ENCODE assay signal across 8 mouse cellular contexts in the genomic region with DNA sequence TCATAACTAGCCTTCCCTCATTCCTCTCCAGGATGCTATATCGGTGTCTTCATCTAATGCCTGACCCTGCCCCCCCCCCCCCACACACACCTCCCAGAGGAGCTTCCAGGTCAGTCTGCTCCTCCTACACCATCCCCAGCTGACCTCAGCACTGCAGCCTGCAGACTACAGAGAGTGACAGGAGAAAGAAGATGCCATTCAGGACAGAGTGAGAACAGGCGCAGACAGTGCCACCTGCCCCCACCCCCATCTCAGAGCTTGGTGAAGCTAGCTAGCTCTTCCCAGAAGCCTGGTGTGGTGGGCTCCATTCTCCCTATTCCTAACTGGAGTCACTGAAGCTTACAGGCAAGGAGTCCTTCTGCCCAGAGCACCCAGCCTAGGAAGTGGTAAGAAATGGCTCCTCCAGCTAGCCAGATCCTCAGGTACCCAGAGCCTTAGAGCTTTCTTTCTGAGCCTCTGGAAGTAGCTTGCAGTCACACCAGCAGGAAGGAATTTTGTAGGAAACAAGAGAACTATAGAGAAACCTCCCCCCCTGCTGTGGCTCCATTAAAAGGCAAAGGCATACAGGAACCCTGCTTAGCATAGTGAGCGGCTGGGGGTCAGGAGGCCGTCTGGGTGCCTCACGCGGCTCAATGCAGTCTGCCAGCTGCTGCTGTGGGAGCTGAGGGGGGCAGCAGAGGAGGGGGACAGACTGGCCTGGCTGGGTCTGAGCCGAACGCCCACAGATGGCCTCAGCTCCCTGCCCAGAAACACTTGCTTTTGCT. TPM values are rescaled to one million over a fixed set of nuclear protein-coding genes. Genes with fewer than 3 reads are reported as not detected.
DNase-seq lines count a peak whose midpoint lies in the region; ATAC-seq lines count a peak whose summit lies in the region.

No protein-coding gene starts in this region.

- no peak overlapping the region for H3K4me3 ChIP-seq in heart, embryonic 13.5 days
- no peak overlapping the region for H3K4me3 ChIP-seq in embryonic facial prominence, embryonic 14.5 days (ENCODE audit: low read depth, low read length)
- no peak overlapping the region for H3K4me3 ChIP-seq in neural tube, embryonic 11.5 days (ENCODE audit: low read depth, low read length)

- 22% methylated on average over 8 of the region's 8 CpGs for WGBS in heart, embryonic 13.5 days
- 8% methylated on average over 8 of the region's 8 CpGs for WGBS in embryonic facial prominence, embryonic 14.5 days
- WGBS in neural tube, embryonic 11.5 days, result 5% methylated on average over 8 of the region's 8 CpGs

- H3K4me1 ChIP-seq in heart, embryonic 13.5 days, result peaks cover 34% of the 10 kb centered on the region
- peaks cover 9% of the 10 kb centered on the region; the same call in 1 of the 2 replicates for H3K4me1 ChIP-seq in embryonic facial prominence, embryonic 14.5 days (ENCODE audit: control insufficient read depth, insufficient read depth, low read length)
- H3K4me1 ChIP-seq in neural tube, embryonic 11.5 days (ENCODE audit: control insufficient read depth, insufficient read depth, low read length), result peaks cover 44% of the 10 kb centered on the region

- DNase-seq in heart, adult 8-10 months (ENCODE audit: low spot score), result no peak
- peak; percentile 72 for DNase-seq in embryonic facial prominence, embryonic 14.5 days (ENCODE audit: low spot score)
- peak; percentile 50 for DNase-seq in kidney, adult 9 months
- peak; percentile 86 for DNase-seq in neural tube, embryonic 11.5 days (ENCODE audit: low spot score)
- no peak for DNase-seq in left cerebral cortex, adult 18-20 months (ENCODE audit: low spot score in 2 of 2)
- no peak for DNase-seq in spleen, postnatal 14 days (ENCODE audit: low spot score in 2 of 2)

- H3K9me3 ChIP-seq in heart, embryonic 13.5 days, result no peaks in the 10 kb centered on the region
- no peaks in the 10 kb centered on the region for H3K9me3 ChIP-seq in embryonic facial prominence, embryonic 14.5 days (ENCODE audit: control insufficient read depth, low read length)
- no peaks in the 10 kb centered on the region for H3K9me3 ChIP-seq in neural tube, embryonic 11.5 days (ENCODE audit: control insufficient read depth, low read length)

- no peak for ATAC-seq in heart, embryonic 13.5 days (ENCODE audit: extremely low read depth, insufficient number of reproducible peaks, low FRiP score, low TSS enrichment)
- ATAC-seq in embryonic facial prominence, embryonic 14.5 days (ENCODE audit: low read depth), result peak; percentile 81
- ATAC-seq in neural tube, embryonic 11.5 days (ENCODE audit: insufficient read depth, low FRiP score, low TSS enrichment), result peak; percentile 92
- ATAC-seq in monocyte, adult 5-6 weeks (replicated peaks; ENCODE audit: insufficient number of reproducible peaks, low FRiP score, low TSS enrichment, poor library complexity, severe bottlenecking), result no peak

- no peaks in the 10 kb centered on the region for H3K36me3 ChIP-seq in heart, embryonic 13.5 days
- no peaks in the 10 kb centered on the region for H3K36me3 ChIP-seq in embryonic facial prominence, embryonic 14.5 days (ENCODE audit: control insufficient read depth, insufficient read depth, low read length)
- H3K36me3 ChIP-seq in neural tube, embryonic 11.5 days (ENCODE audit: control insufficient read depth, insufficient read depth, low read length), result no peaks in the 10 kb centered on the region

- 0 out of 2 replicates have a peak overlapping the region, but pooled peaks have one; percentile 5 for H3K27ac ChIP-seq in heart, embryonic 13.5 days (replicated peaks)
- H3K27ac ChIP-seq in embryonic facial prominence, embryonic 14.5 days (replicated peaks; ENCODE audit: low read depth, low read length), result no peak overlapping the region
- peak overlapping the region; percentile 78 for H3K27ac ChIP-seq in neural tube, embryonic 11.5 days (ENCODE audit: low read depth, low read length)

- H3K27me3 ChIP-seq in heart, embryonic 13.5 days (replicated peaks), result no peaks in the 10 kb centered on the region; the same call in 1 of the 2 replicates
- no peaks in the 10 kb centered on the region for H3K27me3 ChIP-seq in embryonic facial prominence, embryonic 14.5 days (replicated peaks; ENCODE audit: control insufficient read depth, insufficient read depth, low read length)
- H3K27me3 ChIP-seq in neural tube, embryonic 11.5 days (ENCODE audit: control insufficient read depth, insufficient read depth, low read length), result no peaks in the 10 kb centered on the region

- no peak overlapping the region for H3K4me2 ChIP-seq in heart, embryonic 13.5 days
- H3K4me2 ChIP-seq in embryonic facial prominence, embryonic 14.5 days (ENCODE audit: low read depth, low read length), result no peak overlapping the region
- no peak overlapping the region; the same call in 1 of the 2 replicates for H3K4me2 ChIP-seq in neural tube, embryonic 11.5 days (ENCODE audit: low read depth)

- H3K9ac ChIP-seq in heart, embryonic 13.5 days, result peak overlapping the region; percentile 28
- H3K9ac ChIP-seq in embryonic facial prominence, embryonic 14.5 days (ENCODE audit: low read depth, low read length), result no peak overlapping the region
- H3K9ac ChIP-seq in neural tube, embryonic 11.5 days (ENCODE audit: low read length), result no peak overlapping the region

RNA-seq across cellular contexts. Expression of a gene that starts 13.1 kb away (rescaled TPM):
- 100 and 105 TPM in 2 replicates for polyA plus RNA-seq in heart, embryonic 13.5 days (2015; fragmentation: Nextera tagmentation; extraction: Ambion mirVana)
- 100 to 1,000 TPM; 733 to 828 (median 798) TPM for total RNA-seq in heart, adult 8-10 months (2022)
- polyA plus RNA-seq in embryonic facial prominence, embryonic 14.5 days (2014; fragmentation: Nextera tagmentation; extraction: Ambion mirVana), result 51.5 and 58.5 TPM in 2 replicates
- 17.9 and 19.9 TPM in 2 replicates for polyA plus RNA-seq in neural tube, embryonic 11.5 days (2014; fragmentation: Nextera tagmentation; extraction: Ambion mirVana)
- total RNA-seq in monocyte, adult 5-6 weeks (2017), result 1.9 to 2.9 TPM (median 2.0 TPM) in 3 replicates
- 10 to 100 TPM; 36.7 to 39.6 TPM for total RNA-seq in left cerebral cortex, adult 18-20 months (2021)

RNA-seq across cellular contexts. Expression of a gene that starts 14.2 kb away (rescaled TPM):
- polyA plus RNA-seq in heart, embryonic 13.5 days (2015; fragmentation: Nextera tagmentation; extraction: Ambion mirVana), result 0.20 and 0.48 TPM in 2 replicates
- 1 to 10 TPM in 3 of 4 experiments, under 1 TPM in 1; 0.52 to 1.8 (median 1.3) TPM for total RNA-seq in heart, adult 8-10 months (2022)
- polyA plus RNA-seq in embryonic facial prominence, embryonic 14.5 days (2014; fragmentation: Nextera tagmentation; extraction: Ambion mirVana), result 0.37 and 0.72 TPM in 2 replicates
- 0.38 and 0.78 TPM in 2 replicates for polyA plus RNA-seq in neural tube, embryonic 11.5 days (2014; fragmentation: Nextera tagmentation; extraction: Ambion mirVana)
- 2.6 TPM in 1 of 3 replicates, not detected in the others for total RNA-seq in monocyte, adult 5-6 weeks (2017)
- not detected for total RNA-seq in left cerebral cortex, adult 18-20 months (2021)

RNA-seq across cellular contexts. Expression of a gene that starts 42.7 kb away (rescaled TPM):
- polyA plus RNA-seq in heart, embryonic 13.5 days (2015; fragmentation: Nextera tagmentation; extraction: Ambion mirVana), result 0.09 TPM in 1 of 2 replicates, not detected in the other
- total RNA-seq in heart, adult 8-10 months (2022), result under 1 TPM in 2 of 4 experiments, not detected in 2; 0.23 to 0.44 TPM
- 0.10 and 0.11 TPM in 2 replicates for polyA plus RNA-seq in embryonic facial prominence, embryonic 14.5 days (2014; fragmentation: Nextera tagmentation; extraction: Ambion mirVana)
- polyA plus RNA-seq in neural tube, embryonic 11.5 days (2014; fragmentation: Nextera tagmentation; extraction: Ambion mirVana), result 0.24 TPM in 1 of 2 replicates, not detected in the other
- total RNA-seq in monocyte, adult 5-6 weeks (2017), result 3.5 to 10.4 TPM (median 7.4 TPM) in 3 replicates
- total RNA-seq in left cerebral cortex, adult 18-20 months (2021), result not detected

Comparison
In these comparisons a context has a peak if more than half of its experiments do, and no peak if none do; other contexts are left out.
1. ATAC-seq: peak in embryonic facial prominence, embryonic 14.5 days (single experiment) and neural tube, embryonic 11.5 days (single experiment); none in heart, embryonic 13.5 days (single experiment) and monocyte, adult 5-6 weeks (single experiment).
2. DNase-seq: peak in embryonic facial prominence, embryonic 14.5 days (single experiment), kidney, adult 9 months (single experiment) and neural tube, embryonic 11.5 days (single experiment); none in heart, adult 8-10 months (single experiment), left cerebral cortex, adult 18-20 months (0 of 2) and spleen, postnatal 14 days (0 of 2).
3. RNA of a gene that starts 13.1 kb away (total RNA-seq): 733 to 828 TPM in heart, adult 8-10 months; 36.7 to 39.6 TPM in left cerebral cortex, adult 18-20 months and 1.9 to 2.9 TPM in monocyte, adult 5-6 weeks; every median in the first group is over 10 times any median in the second.